Mouse (Mus musculus): ENCODE data around the gene Gm28043. TPM values are rescaled to one million over a fixed set of nuclear protein-coding genes. Genes with fewer than 3 reads are reported as not detected.

The Gm28043 gene
- total RNA-seq, 2 experiments from 2014 or later = 0.84 to 1.7 TPM

- DNase-seq = no peak
- intact Hi-C loops (cut with DNase I) = no loop called here
These were observed 121.9 kb downstream of the Gm28043 start for GRCm38 (mm10) chr17:29736448-29737014.

DNA sequence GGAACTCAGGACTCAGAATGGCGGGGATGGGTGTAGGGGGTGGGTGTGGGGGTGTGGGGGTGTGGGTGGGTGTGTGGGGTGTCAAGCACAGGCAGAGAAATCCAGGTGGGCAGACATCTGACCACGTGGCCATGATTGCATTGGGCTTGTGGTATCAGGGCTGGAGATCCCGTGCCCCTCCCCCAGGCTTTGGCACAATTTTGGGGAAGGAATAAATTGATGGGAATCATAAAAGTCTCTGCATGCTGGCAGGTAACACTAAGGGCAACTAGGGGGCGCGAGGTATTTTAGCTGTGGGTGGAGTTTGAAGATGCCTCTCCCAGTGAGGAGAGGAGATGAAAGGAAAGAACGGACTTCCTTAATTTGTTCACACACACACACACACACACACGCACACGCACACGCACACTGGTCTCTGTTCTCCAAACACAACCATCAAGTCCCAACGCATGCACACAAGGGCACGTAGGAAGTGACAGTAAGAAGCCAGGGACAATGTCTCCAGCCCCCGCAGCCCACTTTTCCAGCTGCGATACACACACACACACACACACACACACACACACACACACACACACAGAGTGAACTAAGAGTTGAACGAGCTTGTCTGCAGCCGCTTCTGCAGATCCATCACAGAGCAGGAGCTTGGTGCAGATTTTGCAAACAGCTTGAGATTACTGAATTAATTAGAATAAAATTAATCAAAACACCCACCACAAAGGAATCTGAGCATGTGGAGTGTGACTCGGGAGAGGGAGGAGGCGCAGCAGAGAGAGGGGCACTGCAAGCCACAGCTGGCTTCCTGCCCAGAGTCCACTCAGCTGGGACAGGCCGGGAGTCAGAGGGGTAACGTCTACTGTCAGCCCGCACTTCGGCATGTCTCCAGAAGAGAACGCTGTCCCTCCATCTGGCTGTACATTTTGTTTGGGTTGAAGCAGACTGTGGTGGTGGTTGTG, 123.5 kb downstream of the Gm28043 start:
- no peak for DNase-seq
- intact Hi-C loops (cut with DNase I) = no loop called here

GRCm38 (mm10) chr17:29747466-29747865, 132.8 kb downstream of the Gm28043 start:
- DNase-seq = no peak
- intact Hi-C loops (cut with DNase I) = no loop called here

Small RNA genes within 50 kb of the gene (microRNA-seq; reads per million reads assigned to microRNA genes)
- gene Mir7667 = 0 to 0.74 reads per million in 2 experiments

Other genes starting within 250 kb of the Gm28043 start
- gene Pim1, start 124.1 kb upstream of the Gm28043 start, total RNA-seq (2021) = 10 to 100 TPM; 13.6 to 16.3 TPM
- gene Gm17657, start 65.2 kb upstream of the Gm28043 start, total RNA-seq (2021) = not detected
- 1 to 10 TPM; 7.3 to 9.1 TPM for gene Tbc1d22b, start 65.1 kb upstream of the Gm28043 start, total RNA-seq (2021)
- gene Tmem217, start 62.5 kb upstream of the Gm28043 start, total RNA-seq (2021) = not detected
- gene Rnf8, start 86 bp upstream of the Gm28043 start, total RNA-seq (2021) = 10 to 100 TPM; 17.9 to 22.4 TPM
- 10 to 100 TPM; 35.5 to 41.4 TPM for gene Cmtr1, start 45.7 kb downstream of the Gm28043 start, total RNA-seq (2021)
- gene Ccdc167, start 102.2 kb downstream of the Gm28043 start, total RNA-seq (2021) = 1 to 10 TPM; 7.0 TPM